Mouse (Mus musculus): ENCODE data around the gene Npas3.

Gene Npas3

DNA sequence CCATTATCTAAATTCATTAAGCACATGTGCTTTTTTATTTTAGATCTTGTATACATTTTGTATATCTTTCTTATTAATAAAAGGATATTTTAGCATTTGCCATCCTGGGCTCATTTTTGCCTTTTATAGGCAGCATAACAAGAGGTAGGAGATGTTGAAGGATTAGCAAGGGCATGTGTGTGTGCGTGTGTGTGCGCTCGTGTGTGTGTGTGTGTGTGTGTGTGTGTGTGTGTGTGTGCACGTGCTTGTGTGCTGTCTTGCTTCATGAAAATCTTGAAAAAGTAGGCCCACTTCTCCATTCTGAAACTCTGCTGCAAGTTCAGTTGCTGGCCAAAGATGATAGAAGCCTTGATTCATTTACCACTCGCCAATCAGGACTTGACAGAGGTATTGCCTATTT is 338.8 kb downstream of the Npas3 start:
- DNase-seq (ENCODE audit: low read depth, low spot score): no peak

DNA sequence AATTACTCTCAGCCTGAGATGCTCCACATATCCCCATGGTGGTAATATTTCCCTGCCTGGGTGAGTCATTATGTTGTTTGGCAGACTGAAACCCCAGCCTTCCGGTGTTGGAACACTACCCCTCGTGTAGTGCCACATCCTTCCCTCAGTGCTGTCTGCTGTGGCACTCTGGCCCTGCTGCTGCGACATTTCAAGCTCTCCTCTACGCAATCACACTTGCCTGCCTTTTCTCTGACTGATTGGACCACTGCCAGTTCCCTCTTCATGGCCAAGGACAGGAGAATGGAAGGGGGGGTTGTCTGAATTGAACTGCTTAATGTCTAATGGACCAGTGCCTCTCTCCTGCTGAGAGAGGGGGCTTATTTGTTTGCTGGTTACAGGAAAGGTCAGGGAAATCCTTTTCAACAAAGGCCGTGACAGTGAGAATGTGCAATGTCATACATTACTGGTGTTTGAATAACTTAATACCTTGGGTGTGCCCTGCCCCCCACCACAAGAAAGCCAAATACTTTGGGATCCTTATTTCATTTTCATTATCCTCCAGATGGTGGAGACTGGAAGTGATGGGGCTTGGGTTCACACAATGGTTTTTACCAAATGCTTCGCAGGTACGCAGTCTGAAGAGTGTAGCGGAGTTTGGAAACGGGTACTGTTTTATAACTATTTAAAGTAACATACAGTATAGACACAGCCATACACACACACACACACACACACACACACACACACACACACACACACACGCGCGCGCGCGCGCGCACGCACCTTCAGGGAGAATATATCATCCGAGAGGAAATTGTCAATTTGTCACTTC is 339.4 kb downstream of the Npas3 start:
- DNase-seq (ENCODE audit: low read depth, low spot score): peak; percentile 48

DNA sequence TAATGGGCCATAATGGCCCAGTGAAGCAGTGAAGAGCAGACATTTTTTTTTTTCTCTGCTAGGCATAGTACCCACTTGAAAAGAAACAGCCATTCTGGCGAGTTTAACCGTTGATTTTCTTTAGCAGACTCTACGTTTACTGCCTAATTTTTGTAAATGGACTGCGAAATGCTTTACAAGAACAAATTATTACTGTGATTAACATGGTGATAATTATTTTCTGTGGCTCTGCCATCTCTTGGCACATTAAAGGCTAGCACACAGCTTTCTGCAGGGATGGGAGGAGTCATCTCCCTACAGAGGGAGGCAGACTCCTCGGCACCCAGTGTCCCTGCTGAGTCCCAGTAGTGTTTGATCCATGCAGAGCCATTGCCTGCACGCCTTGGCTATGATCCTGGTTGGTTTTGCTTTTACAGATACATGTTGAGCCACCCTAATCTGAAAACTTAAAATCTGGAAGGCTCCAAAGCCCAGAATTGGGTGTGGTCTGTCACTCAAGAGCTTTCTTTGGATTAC is 341.0 kb downstream of the Npas3 start:
- DNase-seq (ENCODE audit: low read depth, low spot score): no peak

DNA sequence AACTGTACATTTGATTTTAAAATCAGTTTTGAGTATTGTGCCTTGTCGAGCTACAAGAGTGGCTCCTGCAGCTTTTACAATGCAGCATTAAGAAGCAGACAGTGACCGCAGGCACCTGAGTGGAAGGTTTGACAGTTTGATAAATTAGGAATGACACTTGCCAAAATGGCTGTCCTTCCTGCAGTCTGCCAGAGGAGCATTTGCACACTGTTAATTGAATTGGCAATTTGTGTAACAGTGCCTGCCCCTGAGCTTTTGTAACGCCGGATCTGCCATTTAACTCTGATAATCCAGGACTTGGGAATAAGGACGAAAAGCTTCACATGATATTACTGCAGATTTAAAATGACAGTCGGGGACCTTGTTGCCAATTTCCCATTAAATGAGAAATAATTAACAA is 357.2 kb downstream of the Npas3 start:
- DNase-seq (ENCODE audit: low read depth, low spot score): no peak

DNA sequence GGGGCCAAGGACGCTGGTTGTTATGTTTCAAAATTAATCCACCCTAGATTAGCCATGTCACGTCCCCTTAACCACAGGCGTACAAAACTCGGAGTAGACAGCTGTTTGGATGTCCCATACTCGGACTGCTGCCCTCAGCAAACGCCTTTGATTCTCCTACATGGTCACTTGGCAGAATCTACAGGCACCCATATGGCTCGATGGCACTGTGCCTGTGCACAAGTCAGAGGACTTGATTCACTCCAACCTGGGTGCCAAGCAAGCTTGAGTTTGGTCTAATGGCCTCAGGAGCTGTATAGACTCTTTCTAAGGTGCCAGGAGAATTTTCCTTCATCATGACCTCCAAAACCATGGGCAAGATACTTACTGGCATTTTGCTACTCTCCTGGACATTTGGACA is 363.6 kb downstream of the Npas3 start:
- no peak for DNase-seq (ENCODE audit: low read depth, low spot score)

DNA sequence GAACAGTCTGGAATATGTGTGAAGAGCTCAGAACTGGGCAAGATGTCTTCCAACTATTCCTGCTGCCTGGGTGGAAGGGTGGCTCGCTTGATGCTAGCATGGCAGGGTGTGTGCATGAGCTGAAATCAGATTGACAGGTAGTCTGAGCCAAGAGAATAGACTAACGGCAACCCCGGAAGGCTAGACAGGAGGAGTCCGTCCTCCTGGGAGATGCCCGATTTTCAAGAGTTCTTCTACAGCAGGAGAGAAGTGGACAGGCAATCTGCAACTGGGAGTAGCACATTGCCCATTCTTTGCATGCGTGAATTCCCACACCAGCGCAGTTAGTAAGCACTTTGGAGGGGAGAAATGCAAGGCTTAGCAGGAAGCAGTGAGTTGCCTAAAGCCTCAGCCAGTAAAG is 372.8 kb downstream of the Npas3 start:
- no peak for DNase-seq (ENCODE audit: low read depth, low spot score)

DNA sequence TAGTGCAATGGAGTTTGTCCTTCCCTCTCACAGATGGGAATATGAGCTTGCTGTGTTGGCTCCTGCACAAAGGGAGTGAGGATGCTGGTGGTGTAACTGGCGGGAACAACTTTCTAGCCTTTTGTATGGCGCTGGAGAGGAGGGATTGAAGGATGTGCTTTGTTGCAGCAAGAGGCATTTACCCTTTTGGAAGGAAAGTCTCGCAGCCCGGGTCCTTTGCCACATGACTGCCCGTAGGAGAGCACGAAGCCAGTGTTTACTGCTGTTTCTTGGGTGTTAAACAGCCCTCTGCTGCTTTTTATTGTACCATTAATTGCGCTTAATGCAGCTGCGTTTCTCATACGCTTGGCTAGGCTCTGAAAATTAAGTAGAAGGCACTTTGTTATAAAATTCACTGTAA is 375.3 kb downstream of the Npas3 start:
- no peak for DNase-seq (ENCODE audit: low read depth, low spot score)

DNA sequence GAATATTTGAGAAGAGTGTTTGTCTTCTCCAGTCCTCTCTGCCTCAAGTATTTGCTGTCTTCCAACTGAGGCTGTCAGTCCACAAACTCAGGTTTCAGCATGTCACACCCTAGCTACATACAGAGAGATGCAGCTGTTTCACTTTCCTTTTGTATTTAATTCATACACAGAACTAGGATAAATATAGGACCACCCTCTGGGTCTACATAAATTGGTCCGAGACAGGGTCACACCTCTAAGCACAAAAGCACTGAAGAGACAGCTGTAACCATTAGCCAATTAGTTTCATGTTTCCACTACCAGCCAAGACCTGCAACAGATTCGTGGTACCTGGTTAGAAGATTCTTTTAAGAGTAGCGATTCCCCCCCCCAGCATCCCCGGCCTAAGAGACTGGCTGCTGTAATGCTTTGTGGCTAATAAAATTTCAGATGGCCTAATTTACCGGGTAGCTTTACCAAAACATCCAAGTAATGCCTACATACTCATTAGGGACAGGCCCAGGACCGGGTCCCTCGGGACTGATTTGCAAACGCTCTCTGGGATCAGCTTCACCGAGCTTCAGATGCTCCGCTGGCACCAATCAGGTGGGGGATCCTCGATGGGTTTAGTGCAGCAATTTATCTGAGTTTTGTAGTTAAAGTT is 376.0 kb downstream of the Npas3 start:
- no peak for DNase-seq (ENCODE audit: low read depth, low spot score)

DNA sequence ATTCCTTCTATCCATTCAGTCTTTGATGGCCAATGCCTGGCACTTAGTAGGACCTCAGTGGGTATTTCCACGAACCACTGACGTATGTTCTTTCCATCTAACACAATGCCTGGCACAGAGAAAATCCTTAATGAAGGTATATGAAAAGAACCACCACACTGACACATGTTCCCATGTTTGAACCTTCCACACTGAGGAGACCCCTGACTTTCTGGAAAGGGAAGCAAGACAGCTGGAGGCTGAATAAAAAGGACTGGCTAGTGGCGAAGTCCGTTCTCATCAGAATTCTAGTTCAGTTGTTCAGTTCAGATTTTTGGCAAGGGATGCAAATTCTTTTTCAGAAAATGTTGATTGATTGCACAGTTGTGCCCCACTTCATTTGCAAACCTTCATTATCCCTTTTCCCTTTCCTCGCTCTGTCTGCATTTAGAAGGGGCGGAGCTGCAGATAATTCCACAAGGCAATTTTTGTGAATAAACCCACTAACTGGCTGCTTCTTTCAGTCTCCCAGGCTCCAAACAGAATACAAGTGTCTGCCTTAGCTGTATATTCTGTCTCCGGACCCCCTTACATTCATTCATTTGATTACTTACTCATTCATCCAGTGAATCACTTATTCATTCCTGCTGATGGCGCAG is 381.1 kb downstream of the Npas3 start:
- DNase-seq (ENCODE audit: low read depth, low spot score): no peak

DNA sequence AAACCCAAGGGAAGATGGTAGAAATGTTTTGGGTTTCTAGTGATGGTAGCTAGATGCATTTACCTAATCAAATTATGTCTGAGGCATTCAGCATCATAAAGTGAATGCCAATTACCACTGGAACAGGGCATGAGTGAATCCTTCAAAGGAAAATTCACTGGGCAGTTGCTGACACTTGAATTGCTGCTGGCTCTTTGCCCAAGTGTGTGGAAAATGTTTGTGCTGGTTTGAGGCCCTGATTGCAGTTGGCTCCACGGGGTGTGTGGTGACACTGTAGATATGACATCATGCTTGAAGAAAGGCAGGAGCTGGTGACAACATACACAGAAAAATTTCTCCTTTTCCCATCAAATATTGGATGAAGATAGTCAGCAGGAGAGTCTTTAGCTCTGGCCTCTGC is 382.1 kb downstream of the Npas3 start:
- DNase-seq (ENCODE audit: low read depth, low spot score): no peak

DNA sequence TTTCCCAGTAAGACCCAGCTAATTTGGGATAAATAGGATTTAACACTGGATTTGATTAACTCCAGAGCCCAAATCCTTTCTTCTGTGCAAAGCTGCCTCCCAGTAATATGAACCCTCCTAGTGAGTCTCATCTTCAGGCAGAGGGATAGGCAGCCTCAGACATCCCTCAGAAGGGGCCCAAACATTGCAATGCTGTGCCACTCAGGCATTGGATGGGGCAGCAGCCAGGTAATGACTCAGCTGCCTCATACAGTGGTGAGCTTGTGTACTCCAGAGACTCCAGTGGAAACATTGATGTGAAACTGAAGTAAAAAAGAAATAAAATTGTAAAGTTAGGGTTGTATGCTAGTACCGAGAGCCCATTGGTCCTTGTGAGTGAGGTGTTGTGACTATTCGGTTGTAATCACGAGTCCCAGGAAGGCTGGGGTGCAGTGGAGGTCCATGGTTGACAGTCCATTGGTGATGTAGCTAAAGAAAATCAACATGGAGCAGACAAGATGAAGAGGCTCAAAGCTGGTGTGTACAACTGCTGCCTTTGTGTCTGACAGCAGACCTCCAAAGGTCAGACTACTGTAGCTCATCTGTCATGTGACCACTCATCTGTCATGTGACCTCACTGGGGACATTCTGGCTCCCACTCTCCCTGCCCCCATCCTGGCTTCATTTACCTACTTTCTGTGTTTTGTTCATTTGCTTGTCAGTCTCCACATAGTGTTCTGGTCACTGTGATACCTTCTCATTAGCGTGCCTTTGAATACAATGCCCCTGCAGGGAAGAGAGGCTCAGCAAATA is 383.0 kb downstream of the Npas3 start:
- DNase-seq (ENCODE audit: low read depth, low spot score): no peak

DNA sequence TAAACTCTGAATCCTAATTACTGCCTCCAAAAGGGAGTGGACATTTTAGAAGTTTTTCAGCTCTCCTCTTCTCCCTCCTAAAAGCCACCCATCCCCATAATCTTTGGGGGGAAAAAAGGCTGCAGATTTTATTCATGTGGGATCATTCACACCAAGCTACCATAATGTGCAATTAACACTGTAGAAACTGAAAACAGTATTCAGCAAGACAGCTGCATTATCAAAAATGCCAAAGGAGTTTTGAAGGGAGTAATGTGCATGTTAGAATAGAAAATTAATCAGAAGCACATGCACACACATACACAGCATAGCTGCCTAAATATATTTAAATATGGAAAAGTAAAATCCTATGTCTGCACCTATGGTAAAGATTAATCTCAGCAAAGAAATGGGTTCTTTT is 390.1 kb downstream of the Npas3 start:
- no peak for DNase-seq (ENCODE audit: low read depth, low spot score)

DNA sequence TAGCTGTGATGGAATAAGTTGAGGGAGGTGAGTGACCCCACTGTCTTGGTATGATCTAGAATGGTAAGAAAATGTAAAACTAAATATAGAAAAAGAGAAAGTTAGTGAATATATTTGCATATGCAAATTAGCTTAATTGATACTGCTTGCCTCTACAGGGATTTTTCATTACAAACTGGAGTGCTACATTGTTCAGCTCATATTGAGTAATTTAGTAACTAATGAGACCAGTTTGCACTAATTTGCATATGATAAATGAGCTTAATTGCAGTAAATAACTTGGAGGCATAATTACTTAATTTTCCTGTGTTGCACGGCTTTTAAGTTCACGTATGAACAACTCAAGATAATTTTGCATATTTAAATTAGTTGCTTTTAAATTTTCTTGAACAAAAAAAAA is 398.8 kb downstream of the Npas3 start:
- DNase-seq (ENCODE audit: low read depth, low spot score): no peak

DNA sequence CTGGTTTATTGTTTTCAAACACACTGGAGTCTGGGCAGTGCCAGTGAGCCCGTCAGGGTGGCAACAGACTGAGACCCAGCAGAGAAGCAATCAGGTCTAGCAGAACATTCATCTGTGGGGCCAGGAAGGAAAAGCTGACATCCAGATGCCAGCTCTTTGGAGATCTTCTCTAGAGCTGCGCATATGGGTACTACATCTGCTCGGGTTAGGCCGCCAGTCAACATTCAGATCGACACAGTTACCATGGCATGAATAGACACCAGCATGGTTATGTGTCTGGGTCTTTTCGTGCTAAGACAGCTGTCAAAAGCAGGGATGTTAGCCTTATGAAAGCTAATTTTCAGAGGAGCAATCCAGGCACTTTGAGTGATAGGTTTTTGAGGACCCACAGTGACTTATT is 407.8 kb downstream of the Npas3 start:
- DNase-seq (ENCODE audit: low read depth, low spot score): no peak

DNA sequence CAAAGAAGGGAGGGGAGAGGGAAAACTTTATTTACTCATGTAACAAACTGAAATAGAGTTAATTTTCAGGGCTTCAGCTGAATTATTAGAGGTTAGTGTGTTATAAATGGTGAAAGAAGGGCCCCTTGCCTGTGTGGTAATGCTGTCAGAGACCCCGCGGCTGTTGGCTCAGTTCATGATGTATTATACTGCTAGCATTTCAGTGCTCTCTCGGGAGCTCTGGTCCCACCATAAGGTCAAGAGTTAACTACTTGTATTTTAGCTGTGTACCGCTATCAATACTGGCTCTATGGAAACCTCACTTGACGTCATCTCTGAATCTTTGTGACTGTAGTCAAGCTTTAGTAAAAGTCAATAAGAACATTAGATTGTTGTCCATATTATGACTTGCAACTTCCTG is 415.6 kb downstream of the Npas3 start:
- no peak for DNase-seq (ENCODE audit: low read depth, low spot score)

DNA sequence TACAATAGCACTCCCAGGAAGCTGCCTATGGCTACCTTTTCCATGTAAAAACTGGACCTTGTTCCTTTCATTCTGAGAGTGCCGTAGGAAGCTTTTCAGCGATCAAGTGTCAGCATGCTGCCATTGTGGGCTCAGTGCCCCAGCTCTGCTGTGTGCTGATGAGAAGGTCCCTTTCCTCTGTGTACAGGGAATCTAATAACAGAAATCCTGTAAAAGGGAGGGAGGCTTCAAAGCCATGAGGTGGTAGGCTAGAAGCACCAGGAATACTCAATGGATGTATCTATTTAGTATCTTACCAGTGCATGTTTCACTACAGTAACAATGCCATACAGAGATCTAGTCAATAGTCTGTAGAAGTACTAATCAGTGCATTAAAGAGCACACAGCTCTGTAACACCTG is 423.4 kb downstream of the Npas3 start:
- DNase-seq (ENCODE audit: low read depth, low spot score): no peak

DNA sequence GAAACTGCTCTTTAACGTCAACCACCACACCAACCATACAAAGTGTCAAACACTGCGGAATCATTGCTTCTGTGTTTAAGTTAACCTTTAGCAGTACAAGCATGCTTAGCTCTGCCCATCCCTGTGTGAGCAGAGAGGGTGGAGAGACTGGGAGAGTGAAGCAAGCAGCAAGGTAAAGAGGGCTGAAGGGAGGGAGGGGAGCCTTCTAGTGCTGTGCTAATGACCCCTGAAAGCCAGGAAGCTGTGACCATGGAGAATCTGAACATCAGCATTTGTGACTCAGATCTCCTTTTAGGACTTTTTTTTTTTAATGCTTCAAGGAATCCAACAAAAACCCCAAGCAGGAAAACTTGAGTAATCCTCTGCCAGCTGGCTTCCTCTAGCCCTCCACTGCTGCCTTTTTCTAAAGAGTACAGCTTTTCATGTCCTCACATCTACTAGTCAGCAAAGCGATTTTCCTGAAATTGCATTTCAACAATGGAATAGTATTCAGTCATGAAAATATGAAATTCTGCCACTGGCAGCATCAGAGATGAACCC is 428.7 kb downstream of the Npas3 start:
- no peak for DNase-seq (ENCODE audit: low read depth, low spot score)

DNA sequence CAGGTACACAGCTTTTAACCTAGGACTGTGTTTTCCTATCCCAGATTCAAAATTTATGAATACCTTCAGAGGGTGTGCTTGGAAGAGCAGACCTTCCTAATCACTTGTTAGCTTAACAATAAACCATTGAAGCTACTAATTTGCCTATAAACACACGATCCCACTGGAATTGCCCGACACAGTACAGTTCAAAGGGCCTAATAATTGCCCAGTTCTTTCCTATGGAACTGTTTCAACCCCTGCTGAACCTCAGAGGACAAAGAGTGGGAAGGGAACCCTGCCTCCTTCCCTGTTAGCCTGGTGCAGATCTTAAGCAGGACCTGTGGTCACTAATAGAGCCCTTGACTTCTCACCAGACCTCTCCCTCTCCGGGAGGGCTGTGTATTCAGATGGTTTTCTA is 429.7 kb downstream of the Npas3 start:
- DNase-seq (ENCODE audit: low read depth, low spot score): peak; percentile 10

DNA sequence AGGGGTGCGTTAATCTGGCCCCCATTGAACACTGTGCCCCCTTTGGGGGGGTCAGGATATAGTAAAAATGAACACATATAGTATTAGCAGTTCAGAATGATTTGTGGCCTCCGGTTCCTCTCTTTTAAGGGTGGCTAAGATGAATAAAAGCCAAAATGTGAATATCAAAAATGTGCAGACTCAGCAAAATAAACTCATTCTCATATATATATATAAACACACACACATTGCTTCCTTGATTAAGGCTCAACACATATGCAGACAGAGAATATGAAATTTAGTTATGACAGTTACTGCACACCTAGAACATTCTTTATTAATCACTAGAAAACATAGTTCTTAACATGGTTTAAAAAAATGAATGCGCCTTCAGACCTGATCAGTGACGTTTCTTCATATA is 430.7 kb downstream of the Npas3 start:
- DNase-seq (ENCODE audit: low read depth, low spot score): no peak

DNA sequence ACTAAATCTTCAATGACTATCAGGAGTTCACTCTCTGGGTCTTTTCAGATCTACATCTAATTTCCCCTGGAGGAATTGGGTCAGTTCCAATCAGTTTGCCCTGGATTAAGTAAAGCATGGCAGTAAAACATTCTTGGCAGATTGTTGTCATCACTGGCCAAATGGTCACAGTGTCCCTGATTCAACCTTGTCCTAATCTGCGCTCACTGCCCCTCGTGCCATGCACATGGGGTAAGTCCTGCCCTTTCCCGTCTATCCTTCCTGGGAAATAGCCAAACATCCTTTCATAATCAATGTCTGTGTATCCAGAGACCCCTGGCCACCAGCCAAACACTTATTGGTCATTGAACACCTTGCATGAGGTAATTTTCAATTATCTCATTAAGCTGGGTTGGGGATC is 432.0 kb downstream of the Npas3 start:
- DNase-seq (ENCODE audit: low read depth, low spot score): no peak

DNA sequence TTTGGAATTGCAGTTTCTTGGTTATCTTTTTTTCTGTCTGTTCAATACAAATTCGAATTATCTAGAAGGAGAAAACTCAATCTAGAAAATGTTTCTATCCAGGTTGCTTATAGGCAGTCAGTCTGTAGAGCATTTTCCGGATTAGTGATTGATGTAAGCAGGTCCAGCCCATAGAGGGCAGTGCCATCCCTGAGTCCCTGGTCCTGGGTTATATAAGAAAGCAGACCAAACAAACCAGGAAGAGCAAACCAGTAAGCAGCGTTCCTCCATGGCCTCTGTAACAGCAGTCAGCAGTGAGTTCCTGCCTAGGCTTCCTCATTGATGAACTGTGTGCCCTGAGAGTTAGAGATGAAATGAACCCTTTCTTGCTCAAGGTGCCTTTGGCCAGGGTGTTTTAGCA is 433.6 kb downstream of the Npas3 start:
- no peak for DNase-seq (ENCODE audit: low read depth, low spot score)

DNA sequence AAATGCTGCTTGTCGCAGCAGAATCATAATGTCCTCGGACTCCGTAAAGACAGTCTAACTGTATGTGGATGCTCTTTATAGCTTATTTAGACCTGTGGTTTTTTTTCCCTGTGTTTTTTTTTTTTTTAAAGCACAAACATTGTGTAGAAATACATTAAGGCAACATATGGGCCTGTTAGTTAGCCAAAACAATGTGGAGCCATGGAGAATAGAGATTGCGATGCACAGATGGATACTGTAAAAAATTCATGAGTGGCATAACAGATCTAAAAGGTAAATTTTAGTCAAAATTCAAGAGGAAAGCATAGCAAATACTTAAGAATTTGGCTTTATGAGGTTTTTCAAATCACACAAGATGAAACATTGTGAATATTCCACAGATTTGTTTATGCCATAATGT is 444.0 kb downstream of the Npas3 start:
- no peak for DNase-seq (ENCODE audit: low read depth, low spot score)
